Mouse (Mus musculus) forebrain, embryonic 14.5 days (tissue): ENCODE measurements around the gene Eng. TPM values are rescaled to one million over a fixed set of nuclear protein-coding genes. Genes with fewer than 3 reads are reported as not detected.
A peak's percentile ranks its signal among the peaks of the same experiment; 100 is the strongest.

Experiments used
- ATAC-seq: fragments of 200-750 bp; cut with Nextera tagmentation; 2 replicates; pipeline ENCODE4 v1.8.0; 2017; ENCODE audit warnings: mild to moderate bottlenecking, moderate library complexity
- DNase-seq: peaks from one replicate; pipeline ENCODE4 v3.0.0-alpha.2; 2015; ENCODE audit warnings: low spot score
- H3K27ac ChIP-seq: fragments of 300-500 bp; sonication (generic); 2 replicates; pipeline ENCODE4 v1.5.1; 2014; ENCODE audit warnings: low read depth, mild to moderate bottlenecking, control low read depth, low read length, moderate library complexity
- H3K27me3 ChIP-seq: fragments of 300-500 bp; sonication (generic); replicated peaks from 2 replicates; pipeline ENCODE4 v1.6.1; 2014; ENCODE audit warnings: low read length, control low read depth, mixed read lengths; ENCODE audit not compliant: control insufficient read depth, insufficient read depth
- H3K36me3 ChIP-seq: fragments of 300-500 bp; sonication (generic); 2 replicates; pipeline ENCODE4 v1.6.1; 2014; ENCODE audit warnings: low read length, control low read depth; ENCODE audit not compliant: control insufficient read depth, insufficient read depth
- H3K4me1 ChIP-seq: fragments of 300-500 bp; sonication (generic); 2 replicates; pipeline ENCODE4 v1.6.1; 2014; ENCODE audit warnings: antibody characterized with exemption, low read length, control low read depth; ENCODE audit not compliant: control insufficient read depth, insufficient read depth
- H3K4me2 ChIP-seq: fragments of 300-500 bp; sonication (generic); 2 replicates; pipeline ENCODE4 v1.6.1; 2014; ENCODE audit warnings: mild to moderate bottlenecking, control low read depth, low read length
- H3K4me3 ChIP-seq: fragments of 300-500 bp; sonication (generic); 2 replicates; pipeline ENCODE4 v1.5.1; 2014; ENCODE audit warnings: low read depth, low read length, control low read depth
- H3K9ac ChIP-seq: fragments of 300-500 bp; sonication (generic); 2 replicates; pipeline ENCODE4 v1.6.1; 2014; ENCODE audit warnings: mild to moderate bottlenecking, low read length, control low read depth, moderate library complexity
- H3K9me3 ChIP-seq: fragments of 300-500 bp; sonication (generic); replicated peaks from 2 replicates; pipeline ENCODE4 v1.6.1; 2016; ENCODE audit warnings: low read length, control low read depth, mixed read lengths; ENCODE audit not compliant: control insufficient read depth
- WGBS: fragments of 180-500 bp; shearing (Covaris S2); extraction: QIAGEN DNeasy Blood & Tissue Kit; methylation state at CpG from one replicate; pipeline ENCODE4 v1.1.7; 2014; 5-methylcytosine and 5-hydroxymethylcytosine counted together
- polyA plus RNA-seq: library from polyadenylated mRNA; unstranded; fragments of >200 nt; fragmentation: Nextera tagmentation; extraction: Ambion mirVana; gene quantifications from 2 replicates; pipeline ENCODE4 v1.2.1, GENCODE M21; 2014

The Eng gene
- polyA plus RNA-seq, 1 experiment from 2014 or later, result 15.0 TPM

- Histone ChIP-seq H3K27ac (no peak overlapping the region), H3K4me1 (peaks cover 3% of the 10 kb centered on the region; the same call in 1 of the 2 replicates), H3K9me3 (no peaks in the 10 kb centered on the region), H3K4me2 (no peak overlapping the region), H3K4me3 (no peak overlapping the region), H3K27me3 (no peaks in the 10 kb centered on the region), H3K9ac (no peak overlapping the region), H3K36me3 (peaks cover 6% of the 10 kb centered on the region; the same call in 1 of the 2 replicates)
- DNase-seq, result no peak
- WGBS, result 71% methylated on average over 9 of the region's 9 CpGs
- ATAC-seq, result no peak
These were observed 28.3 kb upstream of the Eng start for GRCm38 (mm10) chr2:32618051-32618450.

DNA sequence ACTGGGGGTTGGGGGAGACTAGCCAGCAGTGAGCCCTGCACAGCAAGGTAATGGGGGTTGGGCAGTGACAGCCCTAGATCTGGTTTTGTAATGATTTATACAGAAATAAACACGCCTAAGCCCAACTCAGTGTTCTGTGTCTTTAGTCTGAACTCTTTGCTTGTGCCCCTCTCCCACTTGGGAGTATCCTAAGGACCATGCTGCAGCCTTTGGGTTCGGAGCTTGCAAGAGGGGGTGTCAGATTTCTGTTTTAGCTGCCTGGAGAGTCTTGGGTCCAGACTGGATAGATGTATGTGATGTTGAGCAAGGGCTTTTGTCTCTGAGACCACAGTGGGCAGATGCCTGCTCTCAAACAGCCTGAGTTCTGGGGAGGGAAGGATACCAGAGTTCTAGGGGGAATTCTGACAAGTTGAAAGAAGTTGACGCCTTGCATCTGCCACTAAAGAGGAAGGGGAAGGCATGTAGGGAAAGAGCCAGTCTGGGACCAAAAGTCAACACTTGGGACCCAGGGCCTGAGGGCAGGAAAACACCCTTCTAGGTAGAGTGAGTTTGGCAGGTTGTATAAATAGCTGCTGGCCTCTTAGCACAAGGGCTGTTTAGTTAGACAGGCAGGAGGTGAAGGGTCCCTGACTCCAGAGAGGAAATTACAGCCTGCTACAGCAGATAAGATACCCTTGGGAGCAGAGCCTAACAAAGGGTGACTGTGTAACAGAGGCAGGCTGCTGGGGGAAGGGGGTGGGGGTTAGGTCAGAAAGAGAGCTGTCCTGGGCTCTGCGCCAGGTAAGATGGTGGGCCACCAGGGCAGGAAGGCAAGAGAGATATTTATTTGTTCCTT, 25.5 kb upstream of the Eng start:
- DNase-seq, result no peak
- 53% methylated on average over 4 of the region's 4 CpGs for WGBS

DNA sequence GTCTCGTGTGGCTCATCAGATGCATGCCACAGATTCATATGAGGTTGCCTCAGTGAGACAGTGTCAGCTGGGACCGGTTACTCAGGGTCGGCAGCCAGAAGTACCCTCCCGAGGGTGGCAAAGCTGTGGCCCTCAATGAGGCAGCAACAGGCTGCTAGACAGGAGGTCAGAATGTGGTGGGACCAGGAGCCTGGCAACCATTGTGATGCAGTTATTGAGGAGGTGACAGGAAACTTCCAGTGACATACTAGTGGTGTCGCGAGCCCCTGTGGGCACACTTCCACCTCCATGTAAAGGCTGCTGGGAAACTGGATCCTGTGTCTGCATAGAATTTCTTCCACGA, 24.9 kb upstream of the Eng start, which contains the start of gene Ak1:
TSS of gene Ak1 (plus strand) at position 242 of the 343 bp plus-strand sequence.
- Histone ChIP-seq H3K27me3 (no peaks in the 10 kb centered on the region), H3K4me3 (no peak within 1 kb of the TSS), H3K27ac (no peak within 1 kb of the TSS), H3K36me3 (no peaks in the 10 kb centered on the region), H3K9ac (0 out of 2 replicates have a peak within 1 kb of the TSS, but pooled peaks have one; percentile 25), H3K4me1 (peaks cover 17% of the 10 kb centered on the region), H3K4me2 (no peak within 1 kb of the TSS), H3K9me3 (no peaks in the 10 kb centered on the region)
- 45% methylated on average over 7 of the region's 7 CpGs for WGBS
- ATAC-seq (no peak), DNase-seq (no peak)

More for the DNA sequence above, 25.5 kb upstream of the Eng start:
- H3K4me1 ChIP-seq, result peaks cover 11% of the 10 kb centered on the region
- no peak for ATAC-seq
- H3K27ac ChIP-seq, result no peak overlapping the region
- no peak overlapping the region for H3K4me3 ChIP-seq
- H3K36me3 ChIP-seq, result no peaks in the 10 kb centered on the region
- no peaks in the 10 kb centered on the region for H3K9me3 ChIP-seq
- no peaks in the 10 kb centered on the region for H3K27me3 ChIP-seq
- no peak overlapping the region for H3K4me2 ChIP-seq
- H3K9ac ChIP-seq, result 0 out of 2 replicates have a peak overlapping the region, but pooled peaks have one; percentile 25

DNA sequence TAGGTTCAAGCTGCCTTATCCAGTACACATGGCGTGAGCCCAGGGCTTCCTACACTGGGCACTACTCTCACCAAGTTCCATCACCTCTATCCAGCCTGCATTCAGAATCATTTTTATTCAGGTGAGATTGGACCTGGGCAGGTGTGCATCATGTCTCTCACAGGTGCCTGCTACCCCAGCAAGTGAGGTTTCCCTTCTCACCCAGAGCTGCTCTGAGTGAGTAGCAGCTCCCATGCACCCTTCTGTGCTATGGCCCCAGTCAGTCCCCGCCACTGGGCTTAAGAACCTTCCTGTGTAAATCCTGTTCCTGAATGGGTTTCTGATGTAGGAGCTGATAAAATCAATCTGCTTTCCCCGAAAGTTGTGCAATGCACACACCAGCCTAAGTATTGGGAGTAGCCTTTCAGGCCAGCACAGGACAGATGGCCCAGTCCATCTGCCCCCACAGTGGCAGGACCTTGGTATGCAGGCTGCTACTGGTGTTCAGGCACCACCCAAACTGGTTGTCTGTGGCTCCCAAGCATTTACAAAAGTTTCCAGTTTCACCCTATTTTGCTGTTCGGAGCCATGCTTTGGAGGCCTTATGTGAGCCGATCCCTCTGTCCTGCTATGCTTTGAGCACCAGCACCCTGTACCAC, 22.2 kb upstream of the Eng start:
- Histone ChIP-seq H3K9ac (no peak overlapping the region), H3K27ac (no peak overlapping the region), H3K4me1 (peaks cover 28% of the 10 kb centered on the region), H3K36me3 (no peaks in the 10 kb centered on the region), H3K4me2 (no peak overlapping the region), H3K4me3 (no peak overlapping the region), H3K9me3 (no peaks in the 10 kb centered on the region), H3K27me3 (no peaks in the 10 kb centered on the region)
- DNase-seq (no peak), ATAC-seq (no peak)
- 83% methylated on average over 5 of the region's 5 CpGs for WGBS

DNA sequence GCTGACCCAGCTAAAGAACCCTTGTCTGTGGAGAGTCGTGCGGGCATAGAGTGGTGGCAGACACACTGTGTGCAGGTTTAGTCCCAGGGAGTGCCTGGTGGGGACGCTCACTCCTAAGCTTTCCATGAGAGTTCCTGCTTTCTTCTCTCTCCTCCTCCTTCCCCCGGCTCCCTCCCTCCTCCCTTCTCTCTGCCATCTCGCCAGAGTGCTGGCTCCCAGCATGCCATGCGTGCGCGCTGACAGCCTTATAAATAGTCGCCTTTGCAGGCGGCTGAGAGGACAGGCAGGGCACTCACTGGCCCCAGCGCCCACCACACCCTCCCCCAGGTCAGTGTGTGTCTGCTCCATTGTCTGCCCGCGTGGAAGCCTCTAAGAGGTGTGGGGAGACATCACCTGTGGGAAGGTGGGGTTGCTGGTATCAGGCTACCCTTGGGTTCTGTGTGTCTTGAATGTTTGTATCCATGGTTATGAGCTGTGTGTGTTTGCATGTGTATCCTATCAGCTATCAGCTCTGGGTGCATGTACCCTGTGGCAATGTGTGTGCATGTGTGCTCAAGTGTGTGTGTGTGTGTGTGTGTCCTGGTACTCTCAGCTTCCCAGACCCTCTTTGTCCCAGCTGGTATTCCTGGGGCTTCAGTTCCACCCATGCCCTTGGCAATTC, 21.1 kb upstream of the Eng start:
- DNase-seq, result peak; percentile 90
- no peaks in the 10 kb centered on the region for H3K36me3 ChIP-seq
- H3K4me2 ChIP-seq, result peak overlapping the region; percentile 62
- H3K9ac ChIP-seq, result peak overlapping the region; percentile 64
- no peaks in the 10 kb centered on the region for H3K27me3 ChIP-seq
- ATAC-seq, result peak; percentile 80
- peak overlapping the region; percentile 26 for H3K4me3 ChIP-seq
- H3K27ac ChIP-seq, result peak overlapping the region; percentile 79
- 3% methylated on average over 13 of the region's 13 CpGs for WGBS
- H3K4me1 ChIP-seq, result peaks cover 32% of the 10 kb centered on the region
- no peaks in the 10 kb centered on the region for H3K9me3 ChIP-seq

DNA sequence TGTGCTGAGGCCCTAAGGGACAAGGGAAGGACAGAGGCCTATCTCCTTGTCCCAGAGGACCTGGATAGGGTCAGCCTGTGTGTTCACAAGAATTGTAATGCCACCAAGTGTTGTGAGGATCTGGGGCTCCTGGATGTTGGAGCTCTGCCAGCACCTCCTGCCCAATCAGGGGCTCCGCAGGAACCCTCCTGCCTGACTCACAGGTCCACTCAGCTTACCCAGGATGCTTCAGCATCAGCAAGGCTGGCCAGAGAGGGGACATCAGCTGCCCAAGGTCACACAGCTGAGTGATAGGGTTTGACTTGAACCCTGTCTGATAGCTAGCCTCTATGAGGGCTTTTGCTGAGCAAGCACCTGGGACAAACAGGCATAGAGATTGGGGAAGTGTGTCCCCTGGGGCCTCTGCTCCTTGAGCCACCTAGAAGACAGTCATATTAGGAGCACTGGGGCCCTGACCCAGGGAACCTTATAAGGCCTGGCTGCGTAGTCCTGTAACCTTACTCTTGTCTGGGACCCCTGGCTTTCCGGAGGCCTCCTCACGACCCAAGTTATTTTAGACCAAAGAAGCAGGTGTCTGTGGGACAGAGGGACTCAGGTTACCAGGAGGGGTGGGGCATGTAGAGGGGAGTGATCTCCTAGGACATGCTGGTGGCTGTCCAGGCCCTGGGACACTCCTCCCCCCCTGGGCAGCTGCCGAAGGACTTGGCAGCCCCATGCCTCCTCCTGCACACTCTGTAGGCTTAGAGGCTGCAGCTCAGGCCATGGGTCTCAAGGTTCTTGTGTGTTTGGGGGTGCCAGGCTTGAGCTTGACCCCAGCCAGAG, 20.3 kb upstream of the Eng start:
- Histone ChIP-seq H3K4me1 (peaks cover 31% of the 10 kb centered on the region), H3K27ac (peak overlapping the region; percentile 79; the same call in 1 of the 2 replicates), H3K9me3 (no peaks in the 10 kb centered on the region), H3K27me3 (no peaks in the 10 kb centered on the region), H3K4me3 (peak overlapping the region; percentile 26; the same call in 1 of the 2 replicates), H3K4me2 (peak overlapping the region; percentile 62), H3K36me3 (no peaks in the 10 kb centered on the region), H3K9ac (peak overlapping the region; percentile 64)
- DNase-seq, result peak; percentile 59
- ATAC-seq, result peak; percentile 25
- WGBS, result 53% methylated on average over 5 of the region's 5 CpGs

GRCm38 (mm10) chr2:32627266-32628043, 18.9 kb upstream of the Eng start:
- WGBS, result 67% methylated on average over 20 of the region's 20 CpGs
- Histone ChIP-seq H3K9me3 (no peaks in the 10 kb centered on the region), H3K4me3 (no peak overlapping the region), H3K9ac (no peak overlapping the region), H3K4me1 (peaks cover 30% of the 10 kb centered on the region), H3K27me3 (no peaks in the 10 kb centered on the region), H3K4me2 (no peak overlapping the region), H3K36me3 (no peaks in the 10 kb centered on the region), H3K27ac (no peak overlapping the region)
- DNase-seq (no peak), ATAC-seq (no peak)
